Mouse (Mus musculus) splenic B cell, adult 2 months (primary cell): ENCODE data around the gene Bhlha9.

Experiments used
- DNase-seq: peaks from one replicate; pipeline ENCODE4 v3.0.0-alpha.2; 2011; ENCODE audit warnings: low read depth, low spot score
- H3K27me3 ChIP-seq: 2 replicates; pipeline ENCODE4 v1.6.1; 2012; ENCODE audit warnings: mild to moderate bottlenecking, low read length, moderate library complexity, mixed read lengths; ENCODE audit not compliant: control insufficient read depth, poor library complexity, insufficient read depth, severe bottlenecking
- H3K36me3 ChIP-seq: 2 replicates; pipeline ENCODE4 v1.6.1; 2012; ENCODE audit warnings: mild to moderate bottlenecking, low read length, moderate library complexity, mixed read lengths; ENCODE audit not compliant: control insufficient read depth, poor library complexity, insufficient read depth, severe bottlenecking

Gene Bhlha9

DNA sequence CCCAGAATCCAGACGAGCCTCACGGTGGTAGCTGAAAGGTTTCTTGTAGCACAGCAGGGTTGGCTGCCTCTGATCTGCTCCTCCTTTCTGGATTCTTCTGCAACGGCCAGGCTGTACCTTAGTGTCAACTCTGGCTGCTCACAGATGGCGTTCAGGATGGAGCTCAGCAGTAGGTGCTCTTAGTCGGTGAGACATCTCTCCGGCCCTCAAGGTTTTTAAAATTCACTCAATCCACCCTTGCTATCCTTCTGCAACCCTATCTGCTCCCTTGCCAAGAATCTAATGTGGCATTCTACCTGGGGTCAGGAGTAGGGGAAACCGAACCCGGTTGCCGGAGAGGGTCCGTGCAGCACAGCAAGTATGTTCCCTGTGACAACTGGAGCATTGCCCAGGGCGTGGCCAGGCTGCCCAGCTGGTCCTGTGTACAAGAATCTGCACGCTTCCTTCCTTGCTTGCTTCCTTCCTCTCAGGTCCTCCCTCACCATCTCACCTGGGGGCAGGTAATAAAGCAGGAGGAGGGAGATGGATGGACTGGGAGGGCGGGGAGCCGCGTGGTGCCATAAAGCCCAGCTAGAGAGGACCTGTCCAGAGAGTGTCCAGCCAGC lies at the start of gene Bhlha9:
Bhlha9 (plus strand) TSS at position 600 of the 605 bp plus-strand sequence.
- DNase-seq, result no peak
- H3K27me3 ChIP-seq, result no peaks in the 10 kb centered on the region; the same call in 1 of the 2 replicates
- H3K36me3 ChIP-seq, result no peaks in the 10 kb centered on the region

DNA sequence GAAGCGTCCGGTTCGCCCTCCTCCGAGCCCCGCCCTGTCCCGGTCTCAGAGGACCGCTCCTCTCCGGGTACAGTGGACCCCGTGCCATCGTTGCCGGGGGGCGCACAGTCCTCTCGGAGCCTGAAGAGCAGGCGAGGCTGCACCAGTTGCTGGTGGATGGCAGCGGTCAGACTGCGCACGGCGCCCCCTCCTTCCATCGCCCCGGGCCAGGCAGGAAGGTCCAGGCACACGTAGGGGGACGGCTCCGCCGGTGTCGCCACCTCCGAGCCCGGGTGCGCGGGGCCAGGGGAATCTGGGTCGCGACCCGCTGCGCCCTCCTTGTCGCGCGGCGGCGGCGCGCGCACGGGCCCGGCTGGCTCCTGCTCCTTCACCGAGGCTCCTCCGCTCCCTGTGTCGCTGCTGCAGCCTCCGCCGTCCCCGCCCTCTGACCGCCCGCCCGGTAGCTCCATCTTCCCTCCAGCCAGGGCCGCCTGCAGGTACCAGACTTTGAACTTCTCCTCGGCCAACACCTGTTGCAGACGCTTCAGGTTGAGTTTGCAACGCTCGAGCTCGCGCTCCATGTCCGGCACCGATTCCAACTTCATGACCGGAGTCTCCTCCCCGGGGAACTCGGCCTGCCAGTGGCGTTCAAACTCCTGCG lies 49.6 kb upstream of the Bhlha9 start:
- H3K36me3 ChIP-seq, result no peaks in the 10 kb centered on the region
- no peak for DNase-seq
- H3K27me3 ChIP-seq, result peaks cover 3% of the 10 kb centered on the region; the same call in 1 of the 2 replicates

DNA sequence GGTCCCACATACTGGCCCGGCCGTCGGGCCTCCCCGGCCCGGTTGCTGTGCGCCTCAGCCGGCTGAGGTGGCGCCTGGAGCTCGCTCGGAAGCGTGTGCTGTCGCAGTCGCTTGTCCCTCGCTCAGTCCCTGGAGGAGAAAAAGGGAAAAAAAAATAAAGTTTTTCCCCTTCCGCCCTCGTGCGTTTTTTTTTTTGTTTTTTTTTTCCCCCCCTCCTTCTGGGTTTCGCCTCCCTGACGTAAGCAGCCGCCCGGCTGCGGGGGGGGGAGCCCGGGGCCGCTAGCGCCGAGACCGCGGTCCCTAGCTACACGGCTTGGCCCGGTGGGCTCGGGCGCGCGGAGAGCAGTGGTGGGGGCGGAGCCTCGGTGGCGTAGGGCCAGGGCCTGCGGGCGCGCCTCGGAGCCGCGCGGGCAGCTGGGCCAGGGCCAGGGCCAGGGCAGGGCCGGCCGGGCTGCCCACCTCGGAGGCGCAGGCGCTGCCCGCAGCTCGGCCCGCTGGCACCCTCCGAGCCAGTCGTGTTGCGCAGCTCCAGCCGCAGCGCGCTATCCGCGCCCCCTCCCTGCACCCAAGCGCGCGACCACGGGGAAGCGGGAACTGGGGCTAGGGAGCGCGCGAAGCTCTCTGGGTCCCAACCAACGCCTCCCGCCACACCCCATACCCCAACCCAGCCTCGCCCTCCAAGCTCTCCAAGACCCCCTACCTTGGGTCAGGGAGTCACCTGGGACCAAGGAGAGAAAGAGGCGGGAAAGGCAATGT lies 48.9 kb upstream of the Bhlha9 start:
- Histone ChIP-seq H3K36me3 (no peaks in the 10 kb centered on the region), H3K27me3 (peaks cover 3% of the 10 kb centered on the region; the same call in 1 of the 2 replicates)
- peak; percentile 36 for DNase-seq

DNA sequence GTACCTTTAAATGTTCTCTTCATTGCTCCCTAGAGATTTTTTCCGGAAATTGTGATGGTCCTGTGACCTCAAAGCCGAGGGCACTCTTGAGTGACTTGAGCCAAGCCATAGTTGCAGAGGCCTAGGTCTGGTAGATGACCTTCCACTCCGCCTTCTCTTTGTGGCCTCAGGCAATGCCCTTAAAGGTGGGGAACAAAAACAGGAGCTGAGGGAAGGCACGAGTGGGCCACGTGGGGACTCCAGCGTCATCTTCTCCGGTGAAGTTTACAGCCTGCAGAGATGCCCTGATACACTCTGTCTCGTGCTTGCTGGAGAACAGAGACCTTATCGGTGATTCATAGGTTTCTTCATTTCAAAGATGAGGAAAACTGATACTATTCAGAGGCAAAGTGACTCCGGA lies 48.2 kb upstream of the Bhlha9 start:
- Histone ChIP-seq H3K36me3 (no peaks in the 10 kb centered on the region), H3K27me3 (peaks cover 3% of the 10 kb centered on the region; the same call in 1 of the 2 replicates)
- no peak for DNase-seq

DNA sequence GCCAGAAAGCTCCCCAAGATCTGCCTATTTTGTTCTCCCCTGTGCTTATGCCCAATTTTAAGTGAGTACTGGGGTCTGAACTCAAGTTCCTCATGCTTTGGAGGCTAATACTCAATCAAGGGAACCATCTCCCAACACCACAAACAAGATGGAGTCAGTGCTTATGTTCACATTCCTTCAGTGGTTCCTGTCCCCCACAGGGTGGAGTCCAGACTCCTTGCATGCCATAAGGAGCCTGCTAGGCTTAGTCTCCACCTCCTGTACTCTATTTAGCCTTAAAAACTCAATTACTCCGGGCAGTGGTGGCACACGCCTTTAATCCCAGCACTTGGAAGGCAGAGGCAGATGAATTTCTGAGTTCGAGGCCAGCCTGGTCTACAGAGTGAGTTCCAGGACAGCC lies 47.4 kb upstream of the Bhlha9 start:
- no peaks in the 10 kb centered on the region for H3K36me3 ChIP-seq
- DNase-seq, result no peak
- peaks cover 3% of the 10 kb centered on the region; the same call in 1 of the 2 replicates for H3K27me3 ChIP-seq

DNA sequence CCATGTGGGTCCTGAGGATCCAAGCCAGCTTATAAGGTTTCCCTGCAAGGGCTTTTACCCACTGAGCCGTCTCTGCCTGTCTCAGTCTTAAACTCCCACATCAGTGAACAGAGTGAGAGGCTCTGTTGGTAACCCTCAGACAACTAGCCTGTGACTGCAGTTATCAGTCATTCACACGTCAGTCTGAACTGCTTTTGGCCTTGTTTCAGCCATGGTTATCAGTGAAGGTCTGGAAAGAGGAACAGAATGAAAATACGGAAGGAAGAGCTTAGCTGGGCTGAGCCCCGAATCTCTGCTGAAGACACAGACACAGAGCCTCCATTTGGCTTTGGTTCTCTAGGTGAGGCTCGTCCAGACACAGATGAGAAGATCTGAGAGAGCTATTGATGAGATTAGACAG lies 43.7 kb upstream of the Bhlha9 start:
- H3K36me3 ChIP-seq, result no peaks in the 10 kb centered on the region
- peak; percentile 32 for DNase-seq
- no peaks in the 10 kb centered on the region; the same call in 1 of the 2 replicates for H3K27me3 ChIP-seq

DNA sequence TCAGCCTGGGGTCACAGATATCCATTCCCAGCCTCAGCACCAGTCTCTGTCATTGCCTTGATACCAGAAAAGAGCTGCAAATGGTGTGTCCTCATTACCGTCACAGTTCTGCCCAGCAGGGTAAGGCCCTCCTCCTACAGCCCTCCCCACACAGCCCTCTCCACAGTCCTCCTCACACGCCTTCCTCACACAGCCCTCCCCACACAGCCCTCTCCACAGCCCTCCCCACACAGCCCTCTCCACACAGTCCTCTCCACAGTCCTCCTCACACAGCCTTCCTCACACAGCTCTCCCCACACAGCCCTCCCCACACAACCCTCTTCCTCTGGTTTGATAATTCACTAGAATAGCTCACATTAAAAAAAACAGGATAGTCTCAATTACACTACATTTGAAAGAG lies 42.2 kb upstream of the Bhlha9 start:
- Histone ChIP-seq H3K27me3 (no peaks in the 10 kb centered on the region), H3K36me3 (no peaks in the 10 kb centered on the region)
- no peak for DNase-seq

DNA sequence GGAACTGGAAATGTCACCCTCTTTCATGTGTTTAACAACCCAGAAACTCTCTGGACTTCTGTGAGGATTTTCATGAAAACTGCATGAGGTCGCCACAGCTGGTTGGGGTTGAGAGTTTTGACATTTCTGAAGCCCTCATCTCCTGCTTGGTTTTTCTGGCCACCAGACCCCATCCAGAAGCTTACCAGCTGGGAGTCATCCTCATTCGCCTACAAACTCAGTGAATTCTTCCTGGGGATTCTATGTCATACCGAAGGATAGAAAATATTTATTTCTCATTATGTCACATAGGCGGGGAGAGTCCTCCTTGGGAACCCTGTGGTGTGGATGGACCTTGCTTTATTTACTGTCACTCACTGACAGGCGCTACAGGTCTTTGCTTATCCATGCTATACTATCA lies 41.8 kb upstream of the Bhlha9 start:
- DNase-seq, result no peak
- H3K27me3 ChIP-seq, result no peaks in the 10 kb centered on the region
- no peaks in the 10 kb centered on the region for H3K36me3 ChIP-seq

DNA sequence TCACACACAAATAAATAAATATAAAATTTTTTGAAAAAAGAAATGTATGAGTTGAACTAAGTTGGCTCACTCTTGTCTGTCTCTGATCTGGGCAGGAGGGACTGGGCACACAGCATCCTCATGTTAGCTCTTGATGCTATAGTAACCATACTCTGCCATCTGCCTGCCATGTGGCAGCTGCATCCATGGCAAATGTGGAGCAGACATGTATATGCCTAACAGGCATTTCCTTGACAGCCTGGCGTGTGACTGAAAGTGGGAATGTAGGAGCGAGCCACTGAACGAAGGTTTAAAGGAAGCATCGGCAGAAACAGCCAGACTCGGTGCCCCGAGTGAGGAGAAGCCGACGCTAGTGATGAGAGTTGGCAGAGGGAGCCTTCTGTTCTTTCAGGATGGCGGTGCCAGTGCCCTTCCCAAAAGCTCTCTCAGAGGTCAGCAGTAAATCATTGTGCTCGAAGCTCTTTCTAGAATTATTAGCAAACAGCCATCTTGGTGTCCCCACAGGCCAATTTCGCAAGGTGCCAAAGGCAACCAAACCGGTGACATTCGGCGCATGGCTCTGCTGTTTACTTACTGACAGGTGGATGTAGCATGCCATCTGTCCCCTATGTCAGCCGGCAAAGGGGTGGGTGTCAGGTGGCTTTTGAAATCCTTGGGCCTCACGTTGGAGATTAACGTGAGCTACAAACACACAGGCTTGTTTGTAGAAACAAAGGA lies 32.8 kb upstream of the Bhlha9 start:
- peaks cover 2% of the 10 kb centered on the region; the same call in 1 of the 2 replicates for H3K27me3 ChIP-seq
- no peak for DNase-seq
- no peaks in the 10 kb centered on the region for H3K36me3 ChIP-seq

DNA sequence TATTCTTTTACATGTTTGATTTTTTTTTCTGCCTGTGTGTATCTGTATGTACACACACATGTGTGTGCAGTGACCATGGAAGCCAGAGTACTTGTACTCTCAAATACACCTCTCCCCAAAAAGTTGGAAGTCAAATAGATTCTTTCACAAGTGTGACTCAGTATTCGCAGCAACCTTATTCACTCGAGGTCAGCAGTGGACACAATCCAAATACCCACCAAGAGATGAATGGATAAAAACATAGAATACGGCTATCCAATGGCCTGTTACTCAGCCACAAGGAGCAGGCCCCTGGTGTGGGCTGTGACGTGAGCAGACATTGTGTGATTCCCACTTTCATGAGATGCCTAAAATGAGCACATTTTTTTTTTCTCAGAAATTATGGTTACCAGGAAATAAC lies 32.0 kb upstream of the Bhlha9 start:
- Histone ChIP-seq H3K27me3 (peaks cover 2% of the 10 kb centered on the region; the same call in 1 of the 2 replicates), H3K36me3 (no peaks in the 10 kb centered on the region)
- no peak for DNase-seq

DNA sequence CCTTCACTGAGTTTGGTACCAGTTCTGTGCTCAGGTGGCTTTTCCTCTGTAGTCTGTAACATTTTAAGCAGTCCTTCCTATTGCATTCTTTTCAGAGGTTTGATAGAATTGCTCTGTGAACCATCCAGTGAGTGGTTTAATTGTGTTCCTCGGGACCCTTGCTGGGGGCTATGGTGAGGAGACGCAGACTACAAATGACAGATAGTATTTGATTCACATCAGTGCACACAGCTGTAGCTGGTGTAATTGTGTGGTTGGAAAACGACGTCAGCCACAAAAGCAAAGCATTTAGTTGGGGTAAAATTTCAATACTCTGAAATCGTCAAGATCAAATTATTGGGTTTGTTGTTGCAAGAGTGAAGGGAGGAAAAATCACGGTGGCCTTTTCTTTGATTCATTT lies 28.0 kb upstream of the Bhlha9 start:
- Histone ChIP-seq H3K27me3 (peaks cover 2% of the 10 kb centered on the region; the same call in 1 of the 2 replicates), H3K36me3 (no peaks in the 10 kb centered on the region)
- DNase-seq, result no peak

DNA sequence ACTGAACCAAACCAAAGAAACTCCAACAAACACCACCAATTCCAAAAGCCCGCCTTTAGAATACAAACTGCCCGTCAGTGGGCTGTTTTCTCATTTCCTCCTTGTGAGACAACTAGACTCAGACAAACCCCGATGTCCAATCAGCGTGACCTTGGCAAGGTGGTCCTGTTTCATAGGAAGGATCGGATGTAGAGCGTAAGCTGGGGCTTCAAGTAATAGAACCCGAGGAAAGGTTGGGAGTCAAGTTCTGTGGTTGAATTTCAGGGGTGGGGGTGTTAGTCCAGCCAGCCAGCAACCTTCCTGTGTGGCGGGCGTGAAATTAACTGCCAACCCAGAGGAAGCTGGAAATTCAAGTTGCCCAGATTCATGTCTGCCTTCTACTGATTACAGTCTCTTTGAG lies 27.2 kb upstream of the Bhlha9 start:
- DNase-seq, result no peak

DNA sequence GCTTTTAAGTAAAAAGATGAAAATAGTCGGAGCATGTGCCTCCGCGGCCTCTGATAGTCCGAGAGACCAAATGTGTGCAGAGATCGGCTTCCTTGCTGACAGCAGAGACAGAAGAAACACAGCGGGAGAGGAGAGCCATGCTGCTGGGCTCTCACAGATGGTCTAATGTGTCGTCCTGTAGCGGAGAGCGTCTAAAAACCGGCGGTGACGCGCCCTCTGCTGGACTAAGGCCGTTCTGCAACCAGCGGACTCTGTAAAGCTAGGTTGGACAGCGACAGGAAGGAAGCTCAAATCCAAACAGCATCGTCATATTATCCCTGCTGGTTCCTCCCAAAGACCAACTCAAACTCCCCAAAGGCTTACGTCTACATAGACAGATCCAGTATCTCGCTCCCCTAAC lies 26.3 kb upstream of the Bhlha9 start:
- no peaks in the 10 kb centered on the region for H3K27me3 ChIP-seq
- no peaks in the 10 kb centered on the region for H3K36me3 ChIP-seq
- peak; percentile 86 for DNase-seq

More for the DNA sequence above, 27.2 kb upstream of the Bhlha9 start:
- Histone ChIP-seq H3K27me3 (peaks cover 2% of the 10 kb centered on the region; the same call in 1 of the 2 replicates), H3K36me3 (no peaks in the 10 kb centered on the region)

DNA sequence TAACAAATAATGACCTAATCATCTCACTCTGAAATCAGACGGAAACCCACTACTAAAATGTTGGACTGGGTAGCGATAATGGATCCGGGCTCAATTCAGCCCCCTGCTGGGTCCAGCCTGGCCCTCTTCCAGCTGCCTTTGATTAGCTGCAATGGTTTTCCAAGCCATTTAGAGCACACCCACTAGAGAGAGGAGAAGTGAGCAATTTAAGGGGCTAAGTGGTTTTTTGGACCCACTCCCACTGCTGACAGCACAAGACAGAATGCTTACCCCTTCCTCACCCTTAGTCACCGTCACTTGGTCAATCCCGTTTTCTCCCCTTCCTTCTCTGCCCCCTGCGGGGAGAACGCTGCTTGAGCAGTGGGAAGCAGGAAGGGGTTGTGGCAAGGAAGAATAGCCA lies 25.2 kb upstream of the Bhlha9 start:
- DNase-seq, result no peak

More for the DNA sequence above, 25.2 kb upstream of the Bhlha9 start:
- H3K36me3 ChIP-seq, result no peaks in the 10 kb centered on the region
- H3K27me3 ChIP-seq, result no peaks in the 10 kb centered on the region
